Mouse (Mus musculus) C2C12 (cell line): Measurements from ENCODE around the gene Pigw.

Experiments
- CEBPB ChIP-seq: IDR thresholded peaks from one replicate; pipeline ENCODE4 v1.6.1; 2011; ENCODE audit warnings: low read depth, mild to moderate bottlenecking, control low read depth, moderate library complexity
- MAX ChIP-seq: IDR thresholded peaks from one replicate; pipeline ENCODE4 v1.6.1; 2011; ENCODE audit warnings: mild to moderate bottlenecking, control low read depth
- MYOG ChIP-seq: IDR thresholded peaks from one replicate; pipeline ENCODE4 v1.6.1; 2011; ENCODE audit not compliant: control insufficient read depth, insufficient read length; ENCODE audit errors: extremely low read depth
- USF1 ChIP-seq: IDR thresholded peaks from one replicate; pipeline ENCODE4 v1.6.1; 2011; ENCODE audit warnings: low read depth, mild to moderate bottlenecking, control low read depth, moderate library complexity

GRCm38 (mm10) chr11:84871548-84872069 is 8.5 kb downstream of the Pigw start:
- TF ChIP-seq USF1 (no peak), MYOG (no peak), CEBPB (no peak), MAX (no peak)
